Mouse (Mus musculus): Measurements from ENCODE around the gene Rasal1. TPM values are rescaled to one million over a fixed set of nuclear protein-coding genes. Genes with fewer than 3 reads are reported as not detected.

Rasal1 gene
- total RNA-seq, 2 experiments from 2014 or later, result not detected

DNA sequence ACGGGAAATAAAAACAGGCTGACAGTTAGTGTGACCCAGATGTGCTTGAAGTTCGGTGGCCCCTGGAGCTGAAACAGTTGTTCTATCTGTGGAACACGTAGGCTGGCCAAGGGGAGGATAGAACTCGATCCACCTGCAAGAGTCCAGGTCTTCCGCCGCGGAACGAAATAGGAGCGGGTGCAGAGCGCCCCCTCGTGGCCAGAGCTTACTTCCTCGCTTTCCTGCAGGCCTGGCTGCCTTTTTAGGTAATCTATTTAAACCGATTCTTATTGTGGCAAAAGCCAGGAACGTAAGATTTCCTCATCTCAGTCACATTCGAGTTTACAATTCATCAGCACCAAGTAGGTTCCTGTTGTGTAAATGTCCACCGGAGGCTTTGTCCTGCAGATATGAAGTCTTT lies 65.7 kb downstream of the Rasal1 start:
- intact Hi-C loops (cut with DNase I), result no loop called here
- peak; percentile 26 to 36 for DNase-seq

DNA sequence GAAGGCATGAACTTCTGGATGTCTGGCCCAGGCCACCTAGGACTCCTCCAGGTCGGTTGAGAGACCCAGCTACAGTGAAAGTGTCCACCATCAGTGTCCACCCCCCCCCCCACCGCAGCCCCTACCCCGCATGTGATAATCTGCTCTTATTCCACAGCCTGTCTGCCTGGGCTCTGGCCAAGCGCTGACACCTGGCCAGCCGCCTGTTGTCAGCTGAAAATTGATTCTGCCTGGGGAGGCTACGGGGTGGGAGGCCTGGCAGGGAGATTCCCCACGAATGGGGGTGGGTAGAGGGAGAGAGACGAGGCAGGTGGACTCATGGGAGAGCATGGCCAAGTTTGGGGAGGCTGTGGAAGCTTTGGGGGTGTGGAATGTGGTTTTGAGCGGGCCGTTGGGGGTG lies 68.5 kb downstream of the Rasal1 start:
- intact Hi-C loops (cut with DNase I), result no loop called here

DNA sequence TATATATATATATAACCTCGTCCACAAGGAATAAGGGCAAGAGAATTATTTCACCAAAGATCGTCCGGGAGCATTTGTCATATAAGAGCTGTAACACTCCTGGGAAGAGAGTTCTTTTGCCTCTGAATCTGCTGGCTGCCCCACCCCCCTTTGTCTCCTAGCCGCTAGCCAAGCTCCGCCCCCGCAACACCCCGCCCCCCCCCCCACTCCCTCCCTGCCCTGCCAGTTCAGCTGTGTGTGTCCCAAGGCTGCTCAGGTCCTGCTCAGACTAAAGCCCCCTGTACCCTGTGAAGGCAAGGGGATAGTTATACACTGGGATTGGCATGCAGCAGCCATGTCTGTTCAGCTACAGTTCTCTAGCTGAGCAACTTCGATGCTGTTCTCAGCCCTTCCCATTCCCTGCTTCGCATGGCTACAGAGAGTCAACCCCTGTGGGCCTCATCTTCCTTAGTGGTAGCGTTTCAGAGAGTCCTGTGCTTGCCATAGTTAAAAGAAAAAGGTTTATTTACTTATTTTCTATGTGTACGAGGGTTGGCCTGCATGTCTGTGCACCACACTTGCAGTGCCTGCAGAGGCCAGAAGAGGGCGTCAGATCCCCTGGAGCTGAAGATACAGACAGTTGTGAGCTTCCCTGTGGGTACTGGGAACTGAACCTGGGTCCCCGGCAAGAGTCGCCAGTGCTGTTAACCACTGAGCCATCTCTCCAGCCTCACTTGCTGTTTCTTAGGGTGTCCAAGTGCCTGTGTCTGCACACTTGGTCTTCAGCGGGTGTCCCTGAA lies 70.2 kb downstream of the Rasal1 start:
- no peak for DNase-seq
- intact Hi-C loops (cut with DNase I), result no loop called here

More for the DNA sequence above, 68.5 kb downstream of the Rasal1 start:
- no peak for DNase-seq

DNA sequence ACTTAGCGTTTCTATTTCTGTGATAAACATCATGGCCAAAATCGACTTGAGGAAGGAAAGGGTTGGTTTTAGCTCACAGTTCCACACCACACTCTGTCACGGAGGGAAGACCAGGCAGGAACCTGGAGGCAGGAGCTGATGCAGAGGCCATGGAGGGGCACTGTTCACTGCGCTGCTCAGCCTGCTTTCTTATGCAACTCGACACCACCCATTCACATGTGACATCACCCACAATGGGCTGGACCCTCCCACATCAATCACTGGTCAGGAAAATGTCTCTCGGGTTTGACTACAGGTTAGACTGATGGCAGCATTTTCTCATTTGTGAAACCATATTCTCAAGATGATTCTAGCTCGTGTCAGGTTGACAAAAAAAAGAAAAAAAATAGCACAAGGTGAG lies 72.4 kb downstream of the Rasal1 start:
- intact Hi-C loops (cut with DNase I), result no loop called here

DNA sequence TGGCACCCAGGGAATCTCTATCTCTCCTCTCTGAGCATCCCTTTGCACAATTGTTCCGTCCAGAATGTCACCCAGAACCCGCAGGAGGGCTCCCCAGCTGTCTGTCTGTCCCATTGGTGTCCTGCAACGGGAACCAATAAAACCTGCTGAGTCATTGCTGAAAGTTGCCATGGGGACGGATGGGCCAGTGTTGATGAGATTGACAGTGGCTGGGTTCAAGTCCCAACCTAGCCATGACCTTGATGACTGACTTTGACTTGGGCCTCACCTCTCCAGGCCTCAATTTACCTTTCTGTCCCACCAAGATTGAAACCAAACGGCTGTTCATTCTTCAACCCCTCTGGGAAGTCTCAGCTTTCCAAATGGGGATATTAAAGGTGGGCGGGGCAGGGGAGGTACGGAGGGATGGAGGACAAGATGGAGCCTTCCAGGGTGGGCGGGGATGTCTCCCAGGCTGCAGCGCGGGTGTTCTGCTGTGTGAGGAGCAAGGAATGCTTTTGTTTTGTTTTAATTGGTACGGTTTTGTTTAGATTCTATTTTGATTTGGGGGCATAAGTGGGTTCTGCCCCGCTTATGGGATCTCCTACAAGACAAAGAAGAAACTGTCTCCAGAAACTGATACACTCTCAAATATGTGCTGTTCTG lies 77.3 kb downstream of the Rasal1 start:
- intact Hi-C loops (cut with DNase I), result no loop called here
- no peak for DNase-seq

More for the DNA sequence above, 72.4 kb downstream of the Rasal1 start:
- no peak for DNase-seq

Other genes with a start within 250 kb of the Rasal1 start
- not detected for gene Lhx5, start 217.1 kb upstream of the Rasal1 start, total RNA-seq (2021)
- gene Sdsl, start 176.0 kb upstream of the Rasal1 start, total RNA-seq (2021), result under 1 TPM; 0.59 to 0.77 TPM
- gene Sds, start 172.3 kb upstream of the Rasal1 start, total RNA-seq (2021), result under 1 TPM in 1 of 2 experiments, not detected in 1; 0.20 TPM
- gene Plbd2, start 145.2 kb upstream of the Rasal1 start, total RNA-seq (2021), result 10 to 100 TPM; 28.0 to 41.3 TPM
- gene Slc8b1, start 137.6 kb upstream of the Rasal1 start, total RNA-seq (2021), result 1 to 10 TPM; 7.9 to 9.7 TPM
- gene Tpcn1, start 60.1 kb upstream of the Rasal1 start, total RNA-seq (2021), result 10 to 100 TPM; 35.2 to 44.6 TPM
- gene Iqcd, start 59.8 kb upstream of the Rasal1 start, total RNA-seq (2021), result under 1 TPM in 1 of 2 experiments, not detected in 1; 0.15 TPM
- gene Rita1, start 36.2 kb upstream of the Rasal1 start, total RNA-seq (2021), result 1 to 10 TPM; 5.6 to 6.8 TPM
- 10 to 100 TPM; 15.8 to 17.7 TPM for gene Ddx54, start 36.1 kb upstream of the Rasal1 start, total RNA-seq (2021)
- not detected for gene Cfap73, start 14.6 kb upstream of the Rasal1 start, total RNA-seq (2021)
- gene Dtx1, start 63.1 kb downstream of the Rasal1 start, total RNA-seq (2021), result under 1 TPM; 0.38 to 0.91 TPM
- gene Oas2, start 101.0 kb downstream of the Rasal1 start, total RNA-seq (2021), result under 1 TPM; 0.18 to 0.37 TPM
- gene Oas3, start 128.8 kb downstream of the Rasal1 start, total RNA-seq (2021), result not detected
- not detected for gene Oas1e, start 146.7 kb downstream of the Rasal1 start, total RNA-seq (2021)
- gene Oas1c, start 163.7 kb downstream of the Rasal1 start, total RNA-seq (2021), result under 1 TPM; 0.15 to 0.30 TPM
- gene Oas1f, start 198.6 kb downstream of the Rasal1 start, total RNA-seq (2021), result not detected
- gene Oas1h, start 212.6 kb downstream of the Rasal1 start, total RNA-seq (2021), result not detected
- gene Oas1g, start 238.8 kb downstream of the Rasal1 start, total RNA-seq (2021), result under 1 TPM in 1 of 2 experiments, not detected in 1; 0.27 TPM

All from gastrocnemius, postnatal 36 days (tissue).